Mouse (Mus musculus): Measurements from ENCODE around the gene 4930558K02Rik. TPM values are rescaled to one million over a fixed set of nuclear protein-coding genes. Genes with fewer than 3 reads are reported as not detected.

4930558K02Rik gene
- total RNA-seq, 2 experiments from 2014 or later, result not detected

GRCm38 (mm10) chr1:161962465-161963377 lies 16.7 kb downstream of the 4930558K02Rik start:
- DNase-seq (ENCODE audit: extremely low spot score in 1 of 2, low spot score in 2 of 2), result no peak
- intact Hi-C loops (cut with DNase I), result loop anchor here (2.0 kb wide), 1 partner anchor 86 kb away; the partner anchor contains the start of gene Suco

GRCm38 (mm10) chr1:161957964-161958950 lies 21.2 kb downstream of the 4930558K02Rik start:
- DNase-seq (ENCODE audit: extremely low spot score in 1 of 2, low spot score in 2 of 2), result no peak
- intact Hi-C loops (cut with DNase I), result no loop called here

DNA sequence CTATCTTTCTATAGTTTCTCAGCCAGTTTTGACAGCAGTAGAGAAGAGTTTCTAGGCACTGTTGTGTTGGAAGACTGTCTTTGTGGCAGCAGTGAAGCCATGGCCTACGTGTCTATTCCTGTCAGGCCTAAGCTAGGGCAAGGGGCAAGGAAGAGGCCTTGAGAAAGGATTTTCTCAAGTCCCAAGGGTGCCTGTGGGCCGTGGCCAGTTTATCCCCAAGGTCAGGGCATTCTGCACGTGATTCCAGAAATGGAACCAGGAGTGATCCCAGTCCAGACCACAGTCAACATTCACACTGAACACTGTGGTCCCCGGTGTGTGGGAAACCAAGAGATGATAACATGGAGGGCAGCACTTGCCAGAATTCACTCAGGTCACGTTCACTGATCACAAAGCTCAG lies 23.6 kb downstream of the 4930558K02Rik start:
- intact Hi-C loops (cut with DNase I), result no loop called here
- no peak for DNase-seq (ENCODE audit: extremely low spot score in 1 of 2, low spot score in 2 of 2)

- DNase-seq (ENCODE audit: extremely low spot score in 1 of 2, low spot score in 2 of 2), result no peak
- intact Hi-C loops (cut with DNase I), result no loop called here
Measured at GRCm38 (mm10) chr1:161952599-161952998, 26.8 kb downstream of the 4930558K02Rik start.

DNA sequence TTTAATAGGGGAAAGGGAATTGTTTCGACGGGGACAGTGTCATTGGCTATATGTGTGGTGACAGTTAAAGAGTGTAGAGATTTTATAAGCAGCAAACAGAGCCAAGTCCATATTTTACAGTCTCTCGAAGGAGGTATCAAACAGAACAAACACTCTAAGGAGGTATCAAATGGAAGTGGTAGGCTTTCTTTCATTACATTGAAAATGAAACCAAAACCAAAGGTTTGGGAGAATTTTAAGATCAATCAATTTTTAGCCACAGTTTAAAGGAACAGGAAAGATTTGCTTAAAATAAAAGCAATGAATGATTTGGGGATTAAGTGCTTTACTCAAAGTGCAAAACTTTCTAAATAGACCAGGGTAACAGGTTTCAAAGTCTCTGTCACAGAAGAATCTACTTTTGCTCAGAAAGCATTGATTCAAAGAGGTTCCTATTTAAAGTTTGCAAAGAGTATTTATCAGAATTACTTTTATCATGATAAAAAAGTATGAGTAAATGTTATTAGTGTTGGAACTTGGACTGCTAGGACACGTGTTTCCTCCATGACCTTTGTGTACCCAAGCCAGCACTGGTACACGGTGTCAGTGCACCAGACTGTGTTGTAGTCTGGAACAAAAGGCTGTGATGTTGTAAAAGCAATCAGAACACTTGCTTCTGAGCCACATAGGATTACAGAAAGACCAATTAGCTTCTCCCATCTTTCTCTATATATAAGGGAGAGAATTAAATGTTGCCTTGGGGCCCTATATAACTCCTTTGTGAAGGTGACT lies 28.2 kb downstream of the 4930558K02Rik start:
- intact Hi-C loops (cut with DNase I), result no loop called here
- no peak for DNase-seq (ENCODE audit: extremely low spot score in 1 of 2, low spot score in 2 of 2)

- DNase-seq (ENCODE audit: extremely low spot score in 1 of 2, low spot score in 2 of 2), result no peak
- intact Hi-C loops (cut with DNase I), result no loop called here
Measured at GRCm38 (mm10) chr1:161942082-161942481, 37.4 kb downstream of the 4930558K02Rik start.

- DNase-seq (ENCODE audit: extremely low spot score in 1 of 2, low spot score in 2 of 2), result no peak
- intact Hi-C loops (cut with DNase I), result no loop called here
Measured at GRCm38 (mm10) chr1:161932286-161932685, 47.1 kb downstream of the 4930558K02Rik start.

GRCm38 (mm10) chr1:161931817-161932216 lies 47.6 kb downstream of the 4930558K02Rik start:
- intact Hi-C loops (cut with DNase I), result no loop called here

DNA sequence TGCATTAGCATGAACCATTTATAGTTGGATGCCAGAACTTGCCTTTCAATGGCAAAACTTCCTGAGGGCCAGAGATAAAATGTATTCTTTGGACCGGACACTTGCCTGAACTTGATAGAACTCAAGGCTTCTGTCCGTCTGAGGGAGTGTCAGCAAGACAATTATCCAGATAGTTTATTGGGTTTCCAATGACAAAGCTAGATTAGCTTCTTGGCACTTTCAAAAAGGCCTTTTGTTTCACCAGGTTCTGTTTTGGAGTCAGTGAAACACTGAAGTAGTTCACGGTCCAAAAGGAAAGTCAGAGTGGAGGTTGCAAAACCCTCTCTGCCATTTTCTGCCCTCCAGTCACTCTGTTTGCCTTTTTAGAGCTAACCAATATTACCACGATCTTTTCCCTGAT lies 48.1 kb downstream of the 4930558K02Rik start:
- intact Hi-C loops (cut with DNase I), result no loop called here
- DNase-seq (ENCODE audit: extremely low spot score in 1 of 2, low spot score in 2 of 2), result no peak

More at GRCm38 (mm10) chr1:161931817-161932216, 47.6 kb downstream of the 4930558K02Rik start:
- no peak for DNase-seq (ENCODE audit: extremely low spot score in 1 of 2, low spot score in 2 of 2)

GRCm38 (mm10) chr1:161927976-161928375 lies 51.5 kb downstream of the 4930558K02Rik start:
- DNase-seq (ENCODE audit: extremely low spot score in 1 of 2, low spot score in 2 of 2), result no peak
- intact Hi-C loops (cut with DNase I), result no loop called here

DNA sequence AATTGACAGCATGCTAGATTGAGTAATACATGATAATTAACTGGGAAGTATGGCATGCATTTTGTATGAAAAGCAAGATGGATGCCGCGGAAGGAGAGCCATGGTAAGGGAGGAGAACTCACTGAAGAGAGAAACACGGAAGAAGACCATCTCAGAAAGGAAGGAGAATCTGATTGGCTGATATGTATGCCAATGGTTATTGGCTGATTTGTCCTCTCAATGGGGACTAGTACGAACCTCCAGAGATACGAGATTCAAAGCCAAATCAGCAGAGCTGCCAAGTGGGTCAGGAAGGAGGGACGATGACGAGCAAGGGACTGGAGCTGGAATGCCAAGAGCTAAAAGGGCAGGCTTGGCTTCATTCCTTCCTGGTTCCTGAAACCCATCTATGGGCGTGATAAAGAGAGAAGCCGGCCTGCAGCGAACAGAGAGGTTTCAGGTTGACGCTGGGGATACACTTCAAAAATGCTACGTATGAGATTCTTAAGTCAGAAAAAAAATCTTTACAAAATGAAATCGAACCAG lies 54.1 kb downstream of the 4930558K02Rik start:
- intact Hi-C loops (cut with DNase I), result no loop called here
- peak in 1 of 2 experiments; percentile 5 for DNase-seq (ENCODE audit: extremely low spot score in 1 of 2, low spot score in 2 of 2)

DNA sequence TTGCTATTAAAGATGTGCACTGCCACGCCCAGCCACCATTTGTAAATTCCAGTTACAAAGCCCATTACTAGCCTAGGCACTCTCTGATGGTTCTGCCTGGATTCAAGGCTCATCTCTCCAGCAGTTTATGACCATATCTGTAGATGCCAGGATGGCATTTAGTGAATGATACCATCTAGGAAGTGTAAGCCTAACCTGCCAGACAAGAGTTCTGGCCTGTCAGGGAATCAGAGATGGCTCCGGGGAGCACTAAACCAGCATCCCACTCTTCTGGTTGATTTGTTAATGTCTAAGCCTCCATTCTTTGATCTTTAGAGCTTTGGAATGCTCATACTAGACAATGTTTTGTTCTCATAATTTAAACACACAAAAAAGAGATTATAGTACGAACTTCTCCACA lies 55.1 kb downstream of the 4930558K02Rik start:
- intact Hi-C loops (cut with DNase I), result no loop called here
- DNase-seq (ENCODE audit: extremely low spot score in 1 of 2, low spot score in 2 of 2), result no peak

- DNase-seq (ENCODE audit: extremely low spot score in 1 of 2, low spot score in 2 of 2), result no peak
- intact Hi-C loops (cut with DNase I), result no loop called here
Measured at GRCm38 (mm10) chr1:161921928-161922327, 57.5 kb downstream of the 4930558K02Rik start.

- DNase-seq (ENCODE audit: extremely low spot score in 1 of 2, low spot score in 2 of 2), result no peak
- intact Hi-C loops (cut with DNase I), result no loop called here
Measured at GRCm38 (mm10) chr1:161920475-161921454, 58.7 kb downstream of the 4930558K02Rik start.

DNA sequence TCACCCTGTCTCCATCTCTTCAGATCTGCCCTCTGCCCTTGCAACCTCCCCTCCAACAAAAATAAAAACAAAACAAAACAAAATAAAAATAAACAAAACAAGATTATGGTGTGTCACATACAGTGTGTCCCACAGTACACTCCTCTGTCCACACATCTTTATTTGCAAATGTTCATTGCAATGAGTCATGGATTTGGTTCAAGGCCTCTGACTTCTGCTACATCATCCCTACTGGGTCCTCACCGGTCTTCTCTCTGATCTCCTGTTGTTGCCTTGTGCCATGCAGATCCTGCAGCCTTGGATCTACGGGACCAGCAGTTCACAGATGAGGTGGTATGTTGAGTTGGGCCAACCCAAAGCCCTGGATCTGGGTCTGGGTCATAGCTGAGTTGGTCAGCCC lies 59.8 kb downstream of the 4930558K02Rik start:
- intact Hi-C loops (cut with DNase I), result no loop called here
- no peak for DNase-seq (ENCODE audit: extremely low spot score in 1 of 2, low spot score in 2 of 2)

DNA sequence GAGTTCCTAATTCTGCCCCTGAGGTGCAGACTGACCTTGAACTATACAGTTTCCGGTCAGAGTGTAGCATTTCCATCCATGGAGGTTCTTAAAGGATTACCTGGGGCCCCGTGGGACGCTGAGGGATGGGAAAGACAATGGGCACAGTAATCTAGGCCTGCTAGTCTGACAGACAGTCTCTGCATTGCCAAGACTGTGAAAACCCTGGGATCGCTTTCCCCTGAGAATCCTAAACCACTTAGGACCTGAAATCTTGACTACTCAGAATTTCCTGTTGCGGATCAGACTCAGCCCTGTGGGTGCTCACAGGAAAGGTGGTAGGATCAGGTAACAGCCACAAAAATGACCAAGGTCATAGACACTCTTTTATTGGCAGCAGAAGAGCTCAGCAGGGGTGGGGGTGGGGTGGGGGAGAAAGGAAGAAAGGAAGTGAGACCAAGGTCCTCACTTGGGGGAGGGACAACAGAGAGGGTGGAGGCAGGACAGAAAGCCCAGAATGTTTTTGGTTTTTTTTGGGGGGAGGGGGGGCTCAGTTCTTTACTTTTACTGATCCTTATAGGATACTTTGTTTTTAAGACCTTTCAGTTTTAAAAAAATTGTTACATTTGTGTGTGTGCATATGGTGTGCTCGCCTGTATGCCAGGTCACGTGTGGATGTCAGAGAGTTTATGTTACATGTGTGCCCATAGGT lies 60.6 kb downstream of the 4930558K02Rik start:
- DNase-seq (ENCODE audit: extremely low spot score in 1 of 2, low spot score in 2 of 2), result no peak
- intact Hi-C loops (cut with DNase I), result no loop called here
